8 mouse cellular contexts compared by ENCODE assay signal in genomic region chr3:116327001-116327615, GRCm38 (mm10).
A peak's percentile ranks its signal among the peaks of the same experiment; 100 is the strongest.
DNase-seq lines count a peak whose midpoint lies in the region; ATAC-seq lines count a peak whose summit lies in the region.

No protein-coding gene starts in this region.

- peak overlapping the region; percentile 62 for H3K9ac ChIP-seq in hindbrain, embryonic 13.5 days

- H3K36me3 ChIP-seq in hindbrain, embryonic 13.5 days, result no peaks in the 10 kb centered on the region

- H3K27ac ChIP-seq in hindbrain, embryonic 13.5 days, result no peak overlapping the region

- peak; percentile 94 for DNase-seq in NIH3T3 (ENCODE audit: low read depth)
- DNase-seq in cerebellum, adult 9-11 months, result peak; percentile 82
- peak; percentile 80 to 88 for DNase-seq in frontal cortex, postnatal 10 days (ENCODE audit: low spot score in 2 of 2)
- peak; percentile 85 to 93 for DNase-seq in layer of hippocampus, postnatal 25 days (ENCODE audit: extremely low spot score in 1 of 2, low spot score in 1 of 2)
- DNase-seq in lung, postnatal 14 days, result peak; percentile 86
- DNase-seq in retina, postnatal 1 day, result peak; percentile 86
- peak; percentile 92 for DNase-seq in thymus, postnatal 4 days

- H3K27me3 ChIP-seq in hindbrain, embryonic 13.5 days, result no peaks in the 10 kb centered on the region

- ATAC-seq in hindbrain, embryonic 13.5 days (ENCODE audit: low FRiP score), result peak; percentile 78

- 5% methylated on average over 23 of the region's 23 CpGs for WGBS in hindbrain, embryonic 13.5 days

- H3K9me3 ChIP-seq in hindbrain, embryonic 13.5 days, result no peaks in the 10 kb centered on the region

- H3K4me3 ChIP-seq in hindbrain, embryonic 13.5 days, result peak overlapping the region; percentile 29

- peaks cover 23% of the 10 kb centered on the region for H3K4me1 ChIP-seq in hindbrain, embryonic 13.5 days (replicated peaks)

- H3K4me2 ChIP-seq in hindbrain, embryonic 13.5 days, result peak overlapping the region; percentile 61
